Mouse (Mus musculus): Measurements from ENCODE around the gene Scn3a.

Scn3a gene

GRCm38 (mm10) chr2:65414237-65414636, 153.2 kb downstream of the Scn3a start:
- no peak for DNase-seq (ENCODE audit: low read depth in 2 of 2, low spot score in 2 of 2)

- DNase-seq (ENCODE audit: low read depth in 2 of 2, low spot score in 2 of 2), result no peak
Observed at GRCm38 (mm10) chr2:65413746-65414145, 153.7 kb downstream of the Scn3a start.

All from CD8-positive naive resting alpha-beta T cell, adult 2 months (primary cell).